Mouse (Mus musculus) lung, postnatal 36 days (tissue): ENCODE results near the gene Hspbap1.

Source experiments
- DNase-seq: peaks from one replicate; pipeline ENCODE4 v3.0.0; 2022; ENCODE audit warnings: mixed read lengths

Gene Hspbap1

GRCm38 (mm10) chr16:35806973-35807662 is 36.9 kb downstream of the Hspbap1 start:
- no peak for DNase-seq

GRCm38 (mm10) chr16:35807663-35807992 is 37.5 kb downstream of the Hspbap1 start:
- DNase-seq: no peak

GRCm38 (mm10) chr16:35808838-35809237 is 38.7 kb downstream of the Hspbap1 start:
- DNase-seq: no peak

- peak; percentile 24 for DNase-seq
These were observed 42.9 kb downstream of the Hspbap1 start for GRCm38 (mm10) chr16:35813119-35813518.

GRCm38 (mm10) chr16:35817255-35818089 is 47.3 kb downstream of the Hspbap1 start:
- peak; percentile 90 for DNase-seq

- peak; percentile 28 for DNase-seq
These were observed 59.8 kb downstream of the Hspbap1 start for GRCm38 (mm10) chr16:35829999-35830398.

- no peak for DNase-seq
These were observed 62.8 kb downstream of the Hspbap1 start for GRCm38 (mm10) chr16:35832926-35833325.

- DNase-seq: no peak
These were observed 64.5 kb downstream of the Hspbap1 start for GRCm38 (mm10) chr16:35834653-35835052.

GRCm38 (mm10) chr16:35839680-35840079 is 69.5 kb downstream of the Hspbap1 start:
- DNase-seq: peak; percentile 67

- DNase-seq: no peak
These were observed 77.0 kb downstream of the Hspbap1 start for GRCm38 (mm10) chr16:35847138-35847537.

GRCm38 (mm10) chr16:35855846-35856245 is 85.7 kb downstream of the Hspbap1 start:
- no peak for DNase-seq

GRCm38 (mm10) chr16:35856766-35857165 is 86.6 kb downstream of the Hspbap1 start:
- DNase-seq: no peak

- no peak for DNase-seq
These were observed 90.1 kb downstream of the Hspbap1 start for GRCm38 (mm10) chr16:35860236-35860635.

GRCm38 (mm10) chr16:35862057-35862456 is 91.9 kb downstream of the Hspbap1 start:
- peak; percentile 34 for DNase-seq

- DNase-seq: no peak
These were observed 97.6 kb downstream of the Hspbap1 start for GRCm38 (mm10) chr16:35867726-35868125.

GRCm38 (mm10) chr16:35869126-35869525 is 99.0 kb downstream of the Hspbap1 start:
- peak; percentile 58 for DNase-seq

GRCm38 (mm10) chr16:35869656-35870055 is 99.5 kb downstream of the Hspbap1 start:
- DNase-seq: no peak

- DNase-seq: peak; percentile 12
These were observed 100.4 kb downstream of the Hspbap1 start for GRCm38 (mm10) chr16:35870581-35871047.

GRCm38 (mm10) chr16:35871048-35871851 is 101.1 kb downstream of the Hspbap1 start, which contains the start of gene Parp14:
TSS of gene Parp14 (minus strand) at chr16:35871544.
- peak; percentile 67 for DNase-seq

GRCm38 (mm10) chr16:35871898-35872297 is 101.7 kb downstream of the Hspbap1 start:
- no peak for DNase-seq

GRCm38 (mm10) chr16:35872410-35873006 is 102.3 kb downstream of the Hspbap1 start:
- no peak for DNase-seq

- DNase-seq: peak; percentile 88
These were observed 104.2 kb downstream of the Hspbap1 start for GRCm38 (mm10) chr16:35874416-35874815.
